Mouse (Mus musculus): ENCODE data around the gene Pon3.

GRCm38 (mm10) chr6:5294659-5295449 lies 38.8 kb upstream of the Pon3 start:
- TF ChIP-seq CTCF (IDR thresholded peaks at IDR 0.05; ENCODE audit: extremely low read depth, insufficient read depth, insufficient read length, insufficient replicate concordance), result no peak
- TF ChIP-seq POLR2A (IDR thresholded peaks at IDR 0.05; ENCODE audit: low read depth, low read length), result no peak

Measured in spleen, adult 2 months (tissue).